8 mouse cellular contexts compared by ENCODE assay signal in the genomic region with DNA sequence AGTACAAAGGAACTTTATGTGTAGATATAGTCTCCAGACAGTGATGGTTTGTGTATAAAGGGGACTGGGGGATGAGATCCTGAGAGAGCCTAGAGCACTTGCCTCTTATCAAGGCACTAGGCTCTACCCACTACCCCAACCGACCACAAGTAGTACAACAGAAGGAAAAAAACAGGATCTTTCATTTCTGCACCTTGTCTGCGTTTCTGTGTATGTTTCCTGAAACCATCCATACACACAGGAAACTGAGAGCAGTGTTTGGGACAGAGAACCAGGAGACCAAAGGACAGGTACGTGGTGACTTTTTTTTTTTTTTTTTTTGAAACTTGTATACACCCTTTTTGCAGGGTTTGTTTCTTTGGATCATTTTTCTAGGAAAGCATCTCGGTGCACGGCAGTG. TPM values are rescaled to one million over a fixed set of nuclear protein-coding genes. Genes with fewer than 3 reads are reported as not detected.
DNase-seq lines count a peak whose midpoint lies in the region; ATAC-seq lines count a peak whose summit lies in the region.

No protein-coding gene starts in this region.

- H3K27ac ChIP-seq in forebrain, embryonic 12.5 days: peak overlapping the region; percentile 68; the same call in 1 of the 2 replicates
- H3K27ac ChIP-seq in liver, embryonic 16.5 days (ENCODE audit: low read length): peak overlapping the region; percentile 71

- H3K4me3 ChIP-seq in erythroblast, embryonic 14.5 days (replicated peaks): peak overlapping the region; percentile 87
- peak overlapping the region; percentile 85 for H3K4me3 ChIP-seq in forebrain, embryonic 12.5 days (replicated peaks)
- H3K4me3 ChIP-seq in liver, embryonic 16.5 days (ENCODE audit: low read depth, low read length): peak overlapping the region; percentile 84

- H3K4me2 ChIP-seq in forebrain, embryonic 12.5 days: peak overlapping the region; percentile 83
- peak overlapping the region; percentile 90 for H3K4me2 ChIP-seq in liver, embryonic 16.5 days (ENCODE audit: low read depth, low read length)

- WGBS in forebrain, embryonic 12.5 days: 13% methylated on average over 5 of the region's 5 CpGs
- 5% methylated on average over 5 of the region's 5 CpGs for WGBS in liver, embryonic 16.5 days (ENCODE audit: insufficient replicate concordance)

- peak overlapping the region; percentile 90 for H3K9ac ChIP-seq in forebrain, embryonic 12.5 days
- peak overlapping the region; percentile 82 for H3K9ac ChIP-seq in liver, embryonic 16.5 days (ENCODE audit: low read depth, low read length)

- peaks cover 5% of the 10 kb centered on the region for H3K27me3 ChIP-seq in erythroblast, embryonic 14.5 days (ENCODE audit: control insufficient read depth)
- peaks cover 30% of the 10 kb centered on the region; the same call in 1 of the 2 replicates for H3K27me3 ChIP-seq in forebrain, embryonic 12.5 days
- H3K27me3 ChIP-seq in liver, embryonic 16.5 days (ENCODE audit: control insufficient read depth, insufficient read depth, low read depth, low read length): no peaks in the 10 kb centered on the region

- H3K4me1 ChIP-seq in erythroblast, embryonic 14.5 days (ENCODE audit: control insufficient read depth): peaks cover 35% of the 10 kb centered on the region
- peaks cover 19% of the 10 kb centered on the region for H3K4me1 ChIP-seq in forebrain, embryonic 12.5 days
- H3K4me1 ChIP-seq in liver, embryonic 16.5 days (ENCODE audit: control insufficient read depth, low read depth, low read length): peaks cover 14% of the 10 kb centered on the region

- peak; percentile 33 for DNase-seq in 416B (ENCODE audit: low read depth)
- DNase-seq in frontal cortex, adult 2 months (ENCODE audit: extremely low spot score in 1 of 2, low spot score in 1 of 2): no peak
- no peak for DNase-seq in urinary bladder, postnatal 4 days (ENCODE audit: low spot score in 2 of 2)
- DNase-seq in gastrocnemius, postnatal 25 days: no peak

- no peaks in the 10 kb centered on the region for H3K9me3 ChIP-seq in erythroblast, embryonic 14.5 days (ENCODE audit: control insufficient read depth, low read length)
- H3K9me3 ChIP-seq in forebrain, embryonic 12.5 days: no peaks in the 10 kb centered on the region
- H3K9me3 ChIP-seq in liver, embryonic 16.5 days (replicated peaks; ENCODE audit: control insufficient read depth, low read length): no peaks in the 10 kb centered on the region

- no peak for ATAC-seq in erythroblast, adult 5-6 weeks (replicated peaks; ENCODE audit: low FRiP score, poor library complexity, severe bottlenecking)
- no peak for ATAC-seq in forebrain, embryonic 12.5 days (ENCODE audit: low FRiP score)
- ATAC-seq in liver, embryonic 16.5 days (ENCODE audit: low read depth): no peak

- H3K36me3 ChIP-seq in erythroblast, embryonic 14.5 days (ENCODE audit: control insufficient read depth): no peaks in the 10 kb centered on the region; the same call in 1 of the 2 replicates
- H3K36me3 ChIP-seq in forebrain, embryonic 12.5 days (replicated peaks): no peaks in the 10 kb centered on the region
- H3K36me3 ChIP-seq in liver, embryonic 16.5 days (ENCODE audit: control insufficient read depth, insufficient read depth): no peaks in the 10 kb centered on the region

RNA-seq across cellular contexts. Expression of gene Eefsec, which starts 0.7 kb away (rescaled TPM):
- 1.4 TPM in 2 replicates for polyA plus RNA-seq in erythroblast, embryonic 14.5 days (2012)
- total RNA-seq in erythroblast, adult 5-6 weeks (2015; ENCODE audit: low replicate concordance): 3.3 and 6.7 TPM in 2 replicates
- total RNA-seq in erythroblast, adult 5-6 weeks (2017; ENCODE audit: low replicate concordance): 3.1 and 12.4 TPM in 2 replicates
- polyA plus RNA-seq in forebrain, embryonic 12.5 days (2016; fragmentation: Nextera tagmentation; extraction: Ambion mirVana): 33.7 and 34.7 TPM in 2 replicates
- 15.3 and 15.6 TPM in 2 replicates for polyA plus RNA-seq in liver, embryonic 16.5 days (2015; fragmentation: Nextera tagmentation; extraction: Ambion mirVana)
- polyA plus RNA-seq in frontal cortex, adult 2 months (2012; rRNA removed): 18.3 and 19.1 TPM in 2 replicates
- total RNA-seq in gastrocnemius, postnatal 25 days (2021): 1 to 10 TPM; 7.4 to 7.5 TPM

RNA-seq across cellular contexts. Expression of gene Ruvbl1, which starts 19.5 kb away (rescaled TPM):
- 1.5 and 3.4 TPM in 2 replicates for polyA plus RNA-seq in erythroblast, embryonic 14.5 days (2012)
- 8.1 and 12.5 TPM in 2 replicates for total RNA-seq in erythroblast, adult 5-6 weeks (2015; ENCODE audit: low replicate concordance)
- total RNA-seq in erythroblast, adult 5-6 weeks (2017; ENCODE audit: low replicate concordance): 23.4 and 35.0 TPM in 2 replicates
- polyA plus RNA-seq in forebrain, embryonic 12.5 days (2016; fragmentation: Nextera tagmentation; extraction: Ambion mirVana): 138 TPM in 2 replicates
- 58.1 and 62.3 TPM in 2 replicates for polyA plus RNA-seq in liver, embryonic 16.5 days (2015; fragmentation: Nextera tagmentation; extraction: Ambion mirVana)
- 46.2 and 48.2 TPM in 2 replicates for polyA plus RNA-seq in frontal cortex, adult 2 months (2012; rRNA removed)
- 10 to 100 TPM; 16.9 to 17.8 TPM for total RNA-seq in gastrocnemius, postnatal 25 days (2021)

Comparison
In these comparisons a context has a peak if more than half of its experiments do, and no peak if none do; other contexts are left out.
1. RNA of gene Ruvbl1, which starts 19.5 kb away (polyA plus RNA-seq): 138 TPM in forebrain, embryonic 12.5 days, 58.1 to 62.3 TPM in liver, embryonic 16.5 days and 46.2 to 48.2 TPM in frontal cortex, adult 2 months; 1.5 to 3.4 TPM in erythroblast, embryonic 14.5 days; every median in the first group is over 10 times any median in the second.
2. Peak in every context shown above with its lines, with median percentiles within 50 percentile points of each other: H3K4me3 ChIP-seq.